Mouse (Mus musculus): Measurements from ENCODE around the gene 1700011M02Rik. TPM values are rescaled to one million over a fixed set of nuclear protein-coding genes. Genes with fewer than 3 reads are reported as not detected.
"Not testable (repeated sequence)": the region's sequence is repeated elsewhere in the genome, so short reads cannot be mapped to it uniquely, and the experiment has no call there.

1700011M02Rik gene
- polyA plus RNA-seq (2012; rRNA removed) = not detected in 2 replicates
- polyA plus RNA-seq (2014; fragmentation: Nextera tagmentation; extraction: Ambion mirVana) = not detected in 2 replicates

GRCm38 (mm10) chrX:102908587-102908986 lies at the start of gene 1700011M02Rik, which contains the start of gene Dmrtc1a:
Gene 1700011M02Rik (plus strand): TSS chrX:102908905.
Gene Dmrtc1a (minus strand): TSS chrX:102908687.
- not testable (repeated sequence) for H3K27me3 ChIP-seq (ENCODE audit: control insufficient read depth, insufficient read depth, low read length); H3K9me3 ChIP-seq (ENCODE audit: control insufficient read depth, low read length); ATAC-seq (ENCODE audit: insufficient read depth); H3K9ac ChIP-seq (replicated peaks); H3K27ac ChIP-seq; H3K4me3 ChIP-seq (ENCODE audit: insufficient read depth in 1 of 2, low read depth in 2 of 2, low read length in 2 of 2); DNase-seq (ENCODE audit: low read depth in 3 of 3, low spot score in 3 of 3); H3K4me2 ChIP-seq (ENCODE audit: low read depth); H3K4me1 ChIP-seq (replicated peaks; ENCODE audit: control insufficient read depth in 2 of 2, insufficient read depth in 2 of 2, low read length in 1 of 2); H3K36me3 ChIP-seq (replicated peaks; ENCODE audit: control insufficient read depth, insufficient read depth, low read depth)
- WGBS (ENCODE audit: insufficient replicate concordance) = 63% methylated on average over 4 of the region's 9 CpGs

GRCm38 (mm10) chrX:102867871-102868270 lies 40.8 kb upstream of the 1700011M02Rik start, which contains the start of gene 1700031F05Rik:
Gene 1700031F05Rik (minus strand): TSS chrX:102867971.
- H3K4me2 ChIP-seq (ENCODE audit: low read depth) = no peak within 1 kb of the TSS
- H3K4me3 ChIP-seq (ENCODE audit: insufficient read depth in 1 of 2, low read depth in 2 of 2, low read length in 2 of 2) = no peak within 1 kb of the TSS
- no peaks in the 10 kb centered on the region for H3K9me3 ChIP-seq (ENCODE audit: control insufficient read depth, low read length)
- TF ChIP-seq EP300 (IDR thresholded peaks at IDR 0.05; ENCODE audit: low read depth) (no peak), CTCF (IDR thresholded peaks at IDR 0.05; ENCODE audit: low read depth) (no peak)
- H3K27me3 ChIP-seq (ENCODE audit: control insufficient read depth, insufficient read depth, low read length) = no peaks in the 10 kb centered on the region
- ATAC-seq (ENCODE audit: insufficient read depth) = no peak
- DNase-seq (ENCODE audit: low read depth in 3 of 3, low spot score in 3 of 3) = no peak
- WGBS (ENCODE audit: insufficient replicate concordance) = 76% methylated on average over 6 of the region's 6 CpGs
- no peak within 1 kb of the TSS for H3K9ac ChIP-seq (replicated peaks)
- no peaks in the 10 kb centered on the region for H3K36me3 ChIP-seq (replicated peaks; ENCODE audit: control insufficient read depth, insufficient read depth, low read depth)
- H3K27ac ChIP-seq = no peak within 1 kb of the TSS
- H3K4me1 ChIP-seq (replicated peaks; ENCODE audit: control insufficient read depth in 2 of 2, insufficient read depth in 2 of 2, low read length in 1 of 2) = no peaks in the 10 kb centered on the region

GRCm38 (mm10) chrX:102914823-102915222 lies 6.1 kb downstream of the 1700011M02Rik start:
- not testable (repeated sequence) for H3K27me3 ChIP-seq (ENCODE audit: control insufficient read depth, insufficient read depth, low read length); H3K4me2 ChIP-seq (ENCODE audit: low read depth); H3K27ac ChIP-seq; H3K9ac ChIP-seq (replicated peaks); H3K9me3 ChIP-seq (ENCODE audit: control insufficient read depth, low read length); H3K4me3 ChIP-seq (ENCODE audit: insufficient read depth in 1 of 2, low read depth in 2 of 2, low read length in 2 of 2); ATAC-seq (ENCODE audit: insufficient read depth); H3K36me3 ChIP-seq (replicated peaks; ENCODE audit: control insufficient read depth, insufficient read depth, low read depth); H3K4me1 ChIP-seq (replicated peaks; ENCODE audit: control insufficient read depth in 2 of 2, insufficient read depth in 2 of 2, low read length in 1 of 2); DNase-seq (ENCODE audit: low read depth in 3 of 3, low spot score in 3 of 3)
- 35% methylated on average over 1 of the region's 1 CpGs for WGBS (ENCODE audit: insufficient replicate concordance)

- 9% methylated on average over 3 of the region's 4 CpGs for WGBS (ENCODE audit: insufficient replicate concordance)
- H3K4me1 ChIP-seq (replicated peaks; ENCODE audit: control insufficient read depth in 2 of 2, insufficient read depth in 2 of 2, low read length in 1 of 2); H3K27ac ChIP-seq; H3K9me3 ChIP-seq (ENCODE audit: control insufficient read depth, low read length); H3K4me3 ChIP-seq (ENCODE audit: insufficient read depth in 1 of 2, low read depth in 2 of 2, low read length in 2 of 2); H3K4me2 ChIP-seq (ENCODE audit: low read depth); H3K36me3 ChIP-seq (replicated peaks; ENCODE audit: control insufficient read depth, insufficient read depth, low read depth); ATAC-seq (ENCODE audit: insufficient read depth); H3K9ac ChIP-seq (replicated peaks); H3K27me3 ChIP-seq (ENCODE audit: control insufficient read depth, insufficient read depth, low read length); DNase-seq (ENCODE audit: low read depth in 3 of 3, low spot score in 3 of 3): not testable (repeated sequence)
- peak; percentile 47 for TF ChIP-seq CTCF (IDR thresholded peaks at IDR 0.05; ENCODE audit: low read depth)
Observed at GRCm38 (mm10) chrX:102926707-102927106, 18.0 kb downstream of the 1700011M02Rik start.

GRCm38 (mm10) chrX:102928072-102928471 lies 19.4 kb downstream of the 1700011M02Rik start, which contains the start of gene 1700018G05Rik:
Gene 1700018G05Rik (plus strand): TSS chrX:102928372.
- not testable (repeated sequence) for H3K27ac ChIP-seq; DNase-seq (ENCODE audit: low read depth in 3 of 3, low spot score in 3 of 3); H3K9ac ChIP-seq (replicated peaks); H3K4me3 ChIP-seq (ENCODE audit: insufficient read depth in 1 of 2, low read depth in 2 of 2, low read length in 2 of 2); H3K9me3 ChIP-seq (ENCODE audit: control insufficient read depth, low read length); ATAC-seq (ENCODE audit: insufficient read depth); H3K27me3 ChIP-seq (ENCODE audit: control insufficient read depth, insufficient read depth, low read length); H3K4me2 ChIP-seq (ENCODE audit: low read depth); H3K4me1 ChIP-seq (replicated peaks; ENCODE audit: control insufficient read depth in 2 of 2, insufficient read depth in 2 of 2, low read length in 1 of 2); H3K36me3 ChIP-seq (replicated peaks; ENCODE audit: control insufficient read depth, insufficient read depth, low read depth)
- WGBS (ENCODE audit: insufficient replicate concordance) = 80% methylated on average over 5 of the region's 6 CpGs

Measured in liver, embryonic 14.5 days (tissue).